Mouse (Mus musculus) lung, adult 2 months (tissue): ENCODE measurements around the gene Spesp1. TPM values are rescaled to one million over a fixed set of nuclear protein-coding genes. Genes with fewer than 3 reads are reported as not detected.

ENCODE experiments used
- DNase-seq: peaks from one replicate; pipeline ENCODE4 v3.0.0; 2022
- H3K4me1 ChIP-seq: fragments of 200-500 bp; 2 replicates; pipeline ENCODE4 v1.6.1; 2011; ENCODE audit warnings: low read length; ENCODE audit not compliant: control insufficient read depth, insufficient read depth
- H3K4me3 ChIP-seq: fragments of 200-500 bp; replicated peaks from 2 replicates; pipeline ENCODE3; 2011; ENCODE audit warnings: low read depth, mild to moderate bottlenecking, control low read depth, low read length; ENCODE audit errors: extremely low read depth
- CTCF ChIP-seq: fragments of 200-500 bp; IDR thresholded peaks from 2 replicates; pipeline ENCODE4 v1.5.1; 2011; ENCODE audit warnings: mild to moderate bottlenecking, low read length, control low read depth; ENCODE audit not compliant: insufficient read depth
- POLR2A ChIP-seq: fragments of 200-500 bp; IDR thresholded peaks from 2 replicates; pipeline ENCODE4 v1.6.1; 2011; ENCODE audit warnings: low read depth, mild to moderate bottlenecking, control low read depth, low read length, borderline replicate concordance; ENCODE audit errors: extremely low read depth
- WGBS: fragments of 180-500 bp; shearing (Covaris S2); methylation state at CpG from one replicate; pipeline ENCODE4 v1.1.7; 2018; 5-methylcytosine and 5-hydroxymethylcytosine counted together
- polyA plus RNA-seq: library from polyadenylated mRNA; depleted of rRNA; stranded (reverse); fragments of >200 nt; gene quantifications from 2 replicates; pipeline ENCODE4 v1.2.3, GENCODE M21; 2012

The Spesp1 gene
- polyA plus RNA-seq, 1 experiment = not detected

- Histone ChIP-seq H3K4me3 (no peak overlapping the region), H3K4me1 (peaks cover 5% of the 10 kb centered on the region; the same call in 1 of the 2 replicates)
- no peak for DNase-seq
- 87% methylated on average over 4 of the region's 4 CpGs for WGBS
- no peak for TF ChIP-seq CTCF
- TF ChIP-seq POLR2A = no peak
Observed at GRCm38 (mm10) chr9:62250296-62250695, 31.7 kb downstream of the Spesp1 start.

- no peak overlapping the region for H3K4me3 ChIP-seq
- TF ChIP-seq POLR2A (no peak), CTCF (no peak)
- 51% methylated on average over 4 of the region's 4 CpGs for WGBS
- DNase-seq = no peak
- peaks cover 5% of the 10 kb centered on the region; the same call in 1 of the 2 replicates for H3K4me1 ChIP-seq
Observed at GRCm38 (mm10) chr9:62246380-62246942, 35.5 kb downstream of the Spesp1 start.

- WGBS = 33% methylated on average over 17 of the region's 17 CpGs
- Histone ChIP-seq H3K4me1 (peaks cover 5% of the 10 kb centered on the region; the same call in 1 of the 2 replicates), H3K4me3 (no peak overlapping the region)
- peak; percentile 45; the same call in 1 of the 2 replicates for TF ChIP-seq CTCF
- TF ChIP-seq POLR2A = no peak
- DNase-seq = no peak
Observed at GRCm38 (mm10) chr9:62245612-62246379, 36.2 kb downstream of the Spesp1 start.

- no peak overlapping the region for H3K4me3 ChIP-seq
- WGBS = 34% methylated on average over 3 of the region's 3 CpGs
- DNase-seq = no peak
- peaks cover 5% of the 10 kb centered on the region; the same call in 1 of the 2 replicates for H3K4me1 ChIP-seq
- TF ChIP-seq CTCF (no peak), POLR2A (no peak)
Observed at GRCm38 (mm10) chr9:62244612-62245010, 37.4 kb downstream of the Spesp1 start.

- peak; percentile 67 for DNase-seq
- Histone ChIP-seq H3K4me1 (peaks cover 5% of the 10 kb centered on the region; the same call in 1 of the 2 replicates), H3K4me3 (no peak overlapping the region)
- TF ChIP-seq POLR2A (no peak), CTCF (peak; percentile 82)
- WGBS = 35% methylated on average over 19 of the region's 19 CpGs
Observed at GRCm38 (mm10) chr9:62243991-62244611, 37.9 kb downstream of the Spesp1 start.

DNA sequence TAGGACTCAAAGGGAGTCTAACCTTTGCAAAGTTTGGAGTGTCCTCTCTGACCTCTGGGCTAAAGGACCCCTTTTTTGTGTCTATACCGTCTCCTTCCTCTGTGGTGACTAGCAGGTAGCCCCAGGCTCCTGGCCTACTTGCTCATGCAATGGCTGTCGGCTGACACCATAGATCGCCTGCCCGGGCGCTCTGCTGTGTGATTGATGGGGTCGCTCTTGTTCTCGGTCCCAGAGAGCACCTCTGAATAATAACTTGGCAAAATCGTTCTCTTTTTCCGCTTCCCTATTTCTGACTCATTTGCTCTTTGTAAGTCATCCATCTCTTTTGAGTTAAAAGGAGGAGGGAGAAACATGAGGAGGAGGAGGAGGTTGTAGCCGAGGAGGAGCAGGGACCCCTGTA lies 42.0 kb downstream of the Spesp1 start:
- no peak for TF ChIP-seq POLR2A
- TF ChIP-seq CTCF = no peak
- H3K4me3 ChIP-seq = no peak overlapping the region
- no peak for DNase-seq
- 63% methylated on average over 10 of the region's 10 CpGs for WGBS
- no peaks in the 10 kb centered on the region for H3K4me1 ChIP-seq

DNA sequence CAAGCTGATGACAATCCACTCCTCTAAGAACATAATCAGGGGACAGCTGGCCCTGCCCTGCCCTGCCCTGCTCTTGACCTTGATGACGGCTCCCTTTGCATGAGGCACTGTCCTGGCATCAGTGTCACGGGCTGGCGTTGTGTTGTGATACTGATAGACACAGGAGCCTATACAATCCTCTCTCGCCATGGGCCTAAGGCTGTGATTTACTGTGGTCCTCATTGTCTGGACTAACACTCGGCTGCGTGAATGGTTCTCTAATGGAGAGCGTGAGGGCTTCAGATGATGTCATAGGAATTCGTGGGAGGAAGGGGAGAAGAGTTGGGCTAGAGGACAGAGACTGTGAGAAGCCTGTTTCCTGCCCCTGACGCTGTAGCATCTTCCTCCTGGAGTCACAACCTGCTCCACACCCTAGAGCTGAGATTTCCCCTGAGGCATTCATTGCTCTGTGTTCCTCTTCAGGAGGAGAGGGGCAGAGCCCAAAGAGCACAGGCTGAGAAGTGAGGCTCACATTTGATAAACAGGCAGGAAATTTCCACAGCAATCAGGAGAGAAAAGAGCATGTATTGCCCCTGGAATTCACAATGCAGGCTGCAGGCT lies 44.5 kb downstream of the Spesp1 start:
- Histone ChIP-seq H3K4me3 (no peak overlapping the region), H3K4me1 (no peaks in the 10 kb centered on the region)
- 58% methylated on average over 9 of the region's 9 CpGs for WGBS
- no peak for DNase-seq
- TF ChIP-seq CTCF (no peak), POLR2A (no peak)

GRCm38 (mm10) chr9:62235501-62235900 lies 46.5 kb downstream of the Spesp1 start:
- no peak for TF ChIP-seq POLR2A
- TF ChIP-seq CTCF = no peak
- DNase-seq = no peak
- Histone ChIP-seq H3K4me1 (no peaks in the 10 kb centered on the region; the same call in 1 of the 2 replicates), H3K4me3 (no peak overlapping the region)
- WGBS = 54% methylated on average over 2 of the region's 2 CpGs

DNA sequence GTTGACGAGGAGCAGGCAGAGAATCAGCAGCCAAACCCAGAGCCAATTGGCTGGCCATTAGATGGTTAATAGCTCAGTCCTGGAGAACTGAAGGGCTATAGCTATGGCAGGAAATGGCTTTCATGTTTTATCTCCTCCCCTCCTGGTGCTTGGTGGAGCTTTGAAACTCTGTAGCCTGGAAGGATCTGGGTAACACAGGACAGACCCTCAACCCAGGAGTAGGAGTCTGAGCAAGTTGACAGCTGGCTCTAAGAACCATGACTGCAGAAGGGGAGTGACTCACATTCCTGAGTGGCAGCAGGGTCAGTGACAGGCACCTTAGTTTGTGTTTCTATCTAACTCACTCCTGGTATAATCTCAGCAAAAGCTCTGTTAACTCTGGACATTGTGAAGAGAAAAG lies 49.4 kb downstream of the Spesp1 start:
- no peak for DNase-seq
- H3K4me3 ChIP-seq = no peak overlapping the region
- TF ChIP-seq CTCF (no peak), POLR2A (no peak)
- 47% methylated on average over 1 of the region's 1 CpGs for WGBS
- no peaks in the 10 kb centered on the region; the same call in 1 of the 2 replicates for H3K4me1 ChIP-seq
